Mouse (Mus musculus): ENCODE results near the gene Gmeb2. TPM values are rescaled to one million over a fixed set of nuclear protein-coding genes. Genes with fewer than 3 reads are reported as not detected.

Gmeb2 gene
- total RNA-seq, 1 experiment = 15.2 TPM

DNA sequence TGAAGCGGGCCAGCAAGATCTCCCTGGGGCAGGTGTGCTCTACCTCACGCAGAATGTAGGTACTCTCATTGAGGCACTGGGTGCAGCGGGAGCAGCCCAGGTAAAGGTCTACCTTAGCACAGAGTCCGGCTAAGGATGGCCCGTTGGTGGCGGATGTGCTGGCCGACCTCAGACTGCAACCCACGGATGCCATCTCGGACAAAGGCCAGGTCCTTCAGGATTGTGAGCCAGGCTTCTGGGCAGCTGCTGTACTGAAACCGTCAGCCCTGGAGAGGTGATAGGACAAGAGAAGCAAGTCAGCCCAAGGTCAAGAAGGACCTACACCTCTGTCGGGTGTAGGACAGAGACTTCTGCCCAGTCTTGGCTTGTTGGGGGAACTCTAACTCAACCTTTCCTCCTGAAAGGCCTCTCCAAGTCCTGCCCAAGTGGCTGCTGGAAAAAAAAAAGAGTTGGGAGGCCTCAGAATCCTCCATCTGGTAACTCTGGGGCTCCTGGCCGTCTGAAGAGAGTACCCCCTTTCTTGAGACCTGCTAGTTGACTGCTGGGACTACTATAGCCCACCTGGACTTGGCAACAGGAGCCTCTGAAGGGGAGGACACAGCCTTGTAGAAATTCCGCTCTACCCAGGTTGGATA, 46.9 kb downstream of the Gmeb2 start:
- Histone ChIP-seq H3K9ac (ENCODE audit: insufficient read depth, low read depth, low read length, poor library complexity, severe bottlenecking) (no peak overlapping the region), H3K4me3 (ENCODE audit: insufficient read depth in 1 of 2, low read depth in 1 of 2, low read length in 2 of 2, poor library complexity in 1 of 2, severe bottlenecking in 1 of 2) (no peak overlapping the region), H3K4me1 (ENCODE audit: control insufficient read depth in 2 of 2, insufficient read depth in 2 of 2, low read length in 2 of 2, poor library complexity in 1 of 2) (peaks cover 9 to 11% of the 10 kb centered on the region in 2 experiments), H3K9me3 (ENCODE audit: control insufficient read depth, insufficient read depth, low read depth, low read length) (no peaks in the 10 kb centered on the region), H3K36me3 (ENCODE audit: control insufficient read depth, insufficient read depth, low read length, poor library complexity, severe bottlenecking) (no peaks in the 10 kb centered on the region), H3K27ac (ENCODE audit: insufficient read depth, low read depth, low read length, poor library complexity, severe bottlenecking) (no peak overlapping the region)
- no peak for TF ChIP-seq ZNF384 (IDR thresholded peaks at IDR 0.05; ENCODE audit: low read depth, low read length)
- TF ChIP-seq MAFK (IDR thresholded peaks at IDR 0.05; ENCODE audit: insufficient read depth, low read depth, low read length) = no peak
- TF ChIP-seq HCFC1 (IDR thresholded peaks at IDR 0.05; ENCODE audit: borderline replicate concordance, insufficient read depth, low read length) = no peak
- TF ChIP-seq ZC3H11A (IDR thresholded peaks at IDR 0.05; ENCODE audit: borderline replicate concordance, low read depth, low read length) = no peak
- TF ChIP-seq CHD2 (IDR thresholded peaks at IDR 0.05; ENCODE audit: low read depth, low read length) = no peak
- in situ Hi-C loops (cut with MboI; ENCODE audit: low sequenced_read_pairs in 2 of 2, unreplicated experiment in 2 of 2) = no loop called here
- no peak for DNase-seq (ENCODE audit: low read depth, low spot score)

DNA sequence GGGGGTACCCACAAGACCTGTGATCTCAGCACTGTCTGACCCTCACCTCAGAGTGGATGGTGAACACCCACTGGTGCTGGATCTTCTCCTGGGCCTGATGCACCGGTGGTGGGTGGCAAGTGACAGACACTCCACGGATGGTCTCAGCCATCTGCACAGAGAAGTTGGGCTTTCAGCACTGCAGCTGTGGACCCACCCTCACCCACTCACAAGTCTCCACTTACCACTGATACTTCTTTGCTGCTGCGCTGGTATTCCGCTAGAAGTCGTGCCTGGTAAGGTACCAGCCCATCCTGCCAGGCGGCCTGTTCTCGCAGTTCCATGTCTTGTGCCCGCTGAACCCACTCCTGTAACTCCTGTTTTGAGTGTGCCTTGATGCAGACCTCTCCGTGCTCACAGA, 48.6 kb downstream of the Gmeb2 start:
- in situ Hi-C loops (cut with MboI; ENCODE audit: low sequenced_read_pairs in 2 of 2, unreplicated experiment in 2 of 2) = no loop called here
- peaks cover 2 to 10% of the 10 kb centered on the region in 2 experiments for H3K4me1 ChIP-seq (ENCODE audit: control insufficient read depth in 2 of 2, insufficient read depth in 2 of 2, low read length in 2 of 2, poor library complexity in 1 of 2)
- H3K27ac ChIP-seq (ENCODE audit: insufficient read depth, low read depth, low read length, poor library complexity, severe bottlenecking) = no peak overlapping the region
- no peaks in the 10 kb centered on the region for H3K9me3 ChIP-seq (ENCODE audit: control insufficient read depth, insufficient read depth, low read depth, low read length)
- no peak for DNase-seq (ENCODE audit: low read depth, low spot score)
- no peaks in the 10 kb centered on the region for H3K36me3 ChIP-seq (ENCODE audit: control insufficient read depth, insufficient read depth, low read length, poor library complexity, severe bottlenecking)
- H3K4me3 ChIP-seq (ENCODE audit: insufficient read depth in 1 of 2, low read depth in 1 of 2, low read length in 2 of 2, poor library complexity in 1 of 2, severe bottlenecking in 1 of 2) = no peak overlapping the region
- H3K9ac ChIP-seq (ENCODE audit: insufficient read depth, low read depth, low read length, poor library complexity, severe bottlenecking) = no peak overlapping the region
- TF ChIP-seq HCFC1 (IDR thresholded peaks at IDR 0.05; ENCODE audit: borderline replicate concordance, insufficient read depth, low read length) = no peak
- no peak for TF ChIP-seq CHD2 (IDR thresholded peaks at IDR 0.05; ENCODE audit: low read depth, low read length)
- no peak for TF ChIP-seq ZNF384 (IDR thresholded peaks at IDR 0.05; ENCODE audit: low read depth, low read length)
- no peak for TF ChIP-seq MAFK (IDR thresholded peaks at IDR 0.05; ENCODE audit: insufficient read depth, low read depth, low read length)
- no peak for TF ChIP-seq ZC3H11A (IDR thresholded peaks at IDR 0.05; ENCODE audit: borderline replicate concordance, low read depth, low read length)

GRCm38 (mm10) chr2:181238861-181239260, 49.0 kb downstream of the Gmeb2 start:
- H3K9me3 ChIP-seq (ENCODE audit: control insufficient read depth, insufficient read depth, low read depth, low read length) = no peaks in the 10 kb centered on the region
- no peak overlapping the region for H3K27ac ChIP-seq (ENCODE audit: insufficient read depth, low read depth, low read length, poor library complexity, severe bottlenecking)
- TF ChIP-seq ZC3H11A (IDR thresholded peaks at IDR 0.05; ENCODE audit: borderline replicate concordance, low read depth, low read length) (no peak), MAFK (IDR thresholded peaks at IDR 0.05; ENCODE audit: insufficient read depth, low read depth, low read length) (no peak), CHD2 (IDR thresholded peaks at IDR 0.05; ENCODE audit: low read depth, low read length) (no peak), HCFC1 (IDR thresholded peaks at IDR 0.05; ENCODE audit: borderline replicate concordance, insufficient read depth, low read length) (no peak), ZNF384 (IDR thresholded peaks at IDR 0.05; ENCODE audit: low read depth, low read length) (no peak)
- H3K36me3 ChIP-seq (ENCODE audit: control insufficient read depth, insufficient read depth, low read length, poor library complexity, severe bottlenecking) = no peaks in the 10 kb centered on the region
- no peak overlapping the region for H3K4me3 ChIP-seq (ENCODE audit: insufficient read depth in 1 of 2, low read depth in 1 of 2, low read length in 2 of 2, poor library complexity in 1 of 2, severe bottlenecking in 1 of 2)
- no peak for DNase-seq (ENCODE audit: low read depth, low spot score)
- H3K4me1 ChIP-seq (ENCODE audit: control insufficient read depth in 2 of 2, insufficient read depth in 2 of 2, low read length in 2 of 2, poor library complexity in 1 of 2) = peaks cover under 1 to 8% of the 10 kb centered on the region in 2 experiments; a peak in 3 of 4 replicates
- H3K9ac ChIP-seq (ENCODE audit: insufficient read depth, low read depth, low read length, poor library complexity, severe bottlenecking) = no peak overlapping the region
- in situ Hi-C loops (cut with MboI; ENCODE audit: low sequenced_read_pairs in 2 of 2, unreplicated experiment in 2 of 2) = no loop called here

DNA sequence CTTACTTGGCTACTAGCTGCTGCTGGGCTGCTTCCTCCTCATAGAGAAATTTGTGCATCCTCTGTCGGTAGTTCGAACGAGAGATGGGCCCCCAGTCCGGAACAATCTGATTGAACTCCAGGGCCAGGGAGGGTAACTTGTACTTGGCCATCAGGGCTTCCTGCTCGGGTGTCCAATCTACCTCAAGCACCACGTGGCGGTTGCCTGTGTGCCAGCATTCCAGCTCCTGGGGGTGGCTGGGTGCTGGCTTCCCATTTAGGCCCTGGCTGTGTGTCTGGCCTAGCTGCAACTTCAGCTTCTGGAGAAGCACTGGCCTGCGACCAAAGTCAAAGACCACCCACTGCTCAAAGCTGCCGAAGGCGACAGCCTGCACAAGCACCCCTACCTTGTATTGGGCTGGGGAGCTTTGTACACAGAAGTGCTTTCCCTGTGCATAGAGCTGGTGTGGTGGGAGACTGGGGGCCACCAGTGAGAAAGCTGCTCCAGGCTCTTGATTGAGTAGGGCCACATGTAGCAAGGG, 49.7 kb downstream of the Gmeb2 start:
- no peak for DNase-seq (ENCODE audit: low read depth, low spot score)
- Histone ChIP-seq H3K9ac (ENCODE audit: insufficient read depth, low read depth, low read length, poor library complexity, severe bottlenecking) (no peak overlapping the region), H3K27ac (ENCODE audit: insufficient read depth, low read depth, low read length, poor library complexity, severe bottlenecking) (no peak overlapping the region), H3K4me1 (ENCODE audit: control insufficient read depth in 2 of 2, insufficient read depth in 2 of 2, low read length in 2 of 2, poor library complexity in 1 of 2) (peaks cover 3 to 11% of the 10 kb centered on the region in 2 experiments), H3K4me3 (ENCODE audit: insufficient read depth in 1 of 2, low read depth in 1 of 2, low read length in 2 of 2, poor library complexity in 1 of 2, severe bottlenecking in 1 of 2) (no peak overlapping the region), H3K36me3 (ENCODE audit: control insufficient read depth, insufficient read depth, low read length, poor library complexity, severe bottlenecking) (no peaks in the 10 kb centered on the region), H3K9me3 (ENCODE audit: control insufficient read depth, insufficient read depth, low read depth, low read length) (no peaks in the 10 kb centered on the region)
- TF ChIP-seq ZNF384 (IDR thresholded peaks at IDR 0.05; ENCODE audit: low read depth, low read length) (no peak), HCFC1 (IDR thresholded peaks at IDR 0.05; ENCODE audit: borderline replicate concordance, insufficient read depth, low read length) (no peak), ZC3H11A (IDR thresholded peaks at IDR 0.05; ENCODE audit: borderline replicate concordance, low read depth, low read length) (no peak), CHD2 (IDR thresholded peaks at IDR 0.05; ENCODE audit: low read depth, low read length) (no peak), MAFK (IDR thresholded peaks at IDR 0.05; ENCODE audit: insufficient read depth, low read depth, low read length) (no peak)
- in situ Hi-C loops (cut with MboI; ENCODE audit: low sequenced_read_pairs in 2 of 2, unreplicated experiment in 2 of 2) = no loop called here

All from ES-E14 (cell line).